Mouse (Mus musculus): ENCODE results near the gene Speer4d. TPM values are rescaled to one million over a fixed set of nuclear protein-coding genes. Genes with fewer than 3 reads are reported as not detected.

Gene Speer4d
- not detected in 2 replicates for polyA plus RNA-seq (2021; fragmentation: Nextera tagmentation)
- long read RNA-seq, experiment 1: 0 reads
- long read RNA-seq, experiment 2: 0 reads

DNA sequence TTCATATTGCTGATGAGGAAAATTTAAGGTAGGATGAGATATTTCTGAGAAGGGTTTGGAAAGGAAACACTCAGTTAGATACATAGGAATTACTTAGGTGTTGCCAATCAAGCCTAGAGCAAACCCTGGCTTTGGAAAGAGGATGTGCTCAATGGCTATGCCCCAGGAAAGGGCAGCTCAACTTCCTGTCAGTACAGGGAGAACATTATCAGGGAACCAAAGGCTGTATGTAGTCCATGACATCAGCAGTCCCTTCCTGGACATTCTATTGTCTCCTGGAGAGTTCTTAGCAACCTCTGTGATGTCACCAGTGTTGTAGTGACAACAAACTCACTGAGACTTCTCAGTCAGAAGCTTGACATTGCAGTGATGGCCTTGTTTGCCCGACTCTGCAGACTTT is at the start of gene Speer4d:
TSS of gene Speer4d (plus strand) at position 301 of the 400 bp plus-strand sequence.

DNA sequence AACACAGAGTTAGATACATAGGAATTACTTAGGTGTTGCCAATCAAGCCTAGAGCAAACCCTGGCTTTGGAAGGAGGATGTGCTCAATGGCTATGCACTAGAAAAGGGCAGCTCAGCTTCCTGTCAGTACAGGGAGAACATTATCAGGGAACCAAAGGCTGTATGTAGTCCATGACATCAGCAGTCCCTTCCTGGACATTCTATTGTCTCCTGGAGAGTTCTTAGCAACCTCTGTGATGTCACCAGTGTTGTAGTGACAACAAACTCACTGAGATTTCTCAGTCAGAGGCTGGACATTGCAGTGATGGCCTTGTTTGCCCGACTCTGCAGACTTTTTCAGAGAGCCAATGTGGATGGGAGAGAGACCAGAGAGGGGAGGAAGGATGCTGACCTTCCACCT is 41.8 kb upstream of the Speer4d start, which contains the start of gene Gm21083:
TSS of gene Gm21083 (plus strand) at position 301 of the 400 bp plus-strand sequence.

DNA sequence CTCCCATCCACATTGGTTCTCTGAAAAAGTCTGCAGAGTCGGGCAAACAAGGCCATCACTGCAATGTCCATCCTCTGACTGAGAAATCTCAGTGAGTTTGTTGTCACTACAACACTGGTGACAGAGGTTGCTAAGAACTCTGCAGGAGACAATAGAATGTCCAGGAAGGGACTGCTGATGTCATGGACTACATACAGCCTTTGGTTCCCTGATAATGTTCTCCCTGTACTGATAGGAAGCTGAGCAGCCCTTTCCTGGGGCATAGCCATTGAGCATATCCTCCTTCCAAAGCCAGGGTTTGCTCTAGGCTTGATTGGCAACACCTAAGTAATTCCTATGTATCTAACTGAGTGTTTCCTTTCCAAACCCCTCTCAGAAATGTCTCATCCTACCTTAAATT is 38.1 kb downstream of the Speer4d start, which contains the start of gene 4930572O03Rik:
TSS of gene 4930572O03Rik (minus strand) at position 101 of the 400 bp plus-strand sequence.

Other genes with a start within 250 kb of the Speer4d start
- 0.33 and 0.60 TPM in 2 replicates for gene Gm21149, start 142.5 kb upstream of the Speer4d start, polyA plus RNA-seq (2021; fragmentation: Nextera tagmentation)
- not detected in 2 replicates for gene Gm21190, start 89.8 kb upstream of the Speer4d start, polyA plus RNA-seq (2021; fragmentation: Nextera tagmentation)
- gene Gm21083, start 41.7 kb upstream of the Speer4d start, polyA plus RNA-seq (2021; fragmentation: Nextera tagmentation): not detected in 2 replicates
- not detected in 2 replicates for gene 4930572O03Rik, start 38.0 kb downstream of the Speer4d start, polyA plus RNA-seq (2021; fragmentation: Nextera tagmentation)
- gene Speer4c, start 95.2 kb downstream of the Speer4d start, polyA plus RNA-seq (2021; fragmentation: Nextera tagmentation): not detected in 2 replicates